Mouse (Mus musculus): ENCODE results near the gene Prkcb. TPM values are rescaled to one million over a fixed set of nuclear protein-coding genes. Genes with fewer than 3 reads are reported as not detected.

The Prkcb gene
- polyA plus RNA-seq, 1 experiment from 2014 or later, result 117 TPM

DNA sequence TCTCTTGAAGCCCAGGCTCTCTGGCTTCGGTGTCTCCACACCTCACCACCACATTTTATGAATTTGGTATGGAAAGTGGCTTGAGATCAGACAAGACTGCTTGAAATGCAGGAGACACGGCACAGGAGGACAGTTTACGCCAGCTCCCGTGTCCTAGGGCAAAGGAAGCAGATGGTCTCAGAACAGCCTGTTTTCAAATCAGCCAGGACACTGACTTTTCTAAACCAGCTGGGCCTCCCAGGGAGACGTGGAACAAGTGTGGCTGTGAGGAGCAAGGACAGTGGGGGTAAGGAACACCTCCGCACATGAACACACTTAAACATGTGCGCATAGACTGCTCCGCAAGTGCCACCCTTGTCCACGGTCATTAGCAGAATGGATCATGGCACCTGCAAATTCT lies 204.4 kb downstream of the Prkcb start:
- WGBS, result 70% methylated on average over 9 of the region's 9 CpGs
- H3K9me3 ChIP-seq, result no peaks in the 10 kb centered on the region
- no peaks in the 10 kb centered on the region for H3K36me3 ChIP-seq (replicated peaks)
- H3K4me1 ChIP-seq, result peaks cover 11% of the 10 kb centered on the region
- no peak overlapping the region for H3K4me2 ChIP-seq
- H3K27ac ChIP-seq, result no peak overlapping the region
- H3K4me3 ChIP-seq, result no peak overlapping the region
- no peaks in the 10 kb centered on the region; the same call in 1 of the 2 replicates for H3K27me3 ChIP-seq (replicated peaks)
- no peak for ATAC-seq (replicated peaks)
- no peak overlapping the region for H3K9ac ChIP-seq

DNA sequence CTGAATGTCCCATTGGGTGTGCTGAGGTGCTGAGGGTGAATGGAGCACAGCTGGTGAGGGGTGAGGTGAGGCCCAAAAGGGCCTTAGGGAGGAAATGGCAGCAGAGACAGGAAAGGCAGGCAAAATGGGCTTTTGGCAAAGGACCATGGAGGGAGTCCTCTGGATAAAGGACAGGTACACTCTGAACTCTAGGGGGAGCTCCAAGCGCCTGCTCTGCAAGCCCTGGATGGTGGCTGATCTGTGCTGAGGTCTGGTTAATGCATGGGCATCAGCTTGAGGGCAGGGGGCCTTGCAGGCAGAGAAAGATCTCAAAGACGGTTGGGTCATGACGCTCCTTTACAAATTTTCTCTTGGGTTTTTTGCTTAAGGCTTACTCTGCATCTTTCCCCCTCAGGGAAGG lies 205.5 kb downstream of the Prkcb start:
- Histone ChIP-seq H3K9me3 (no peaks in the 10 kb centered on the region), H3K9ac (no peak overlapping the region), H3K4me2 (no peak overlapping the region), H3K27ac (no peak overlapping the region), H3K4me1 (peaks cover 10% of the 10 kb centered on the region; the same call in 1 of the 2 replicates), H3K4me3 (no peak overlapping the region), H3K36me3 (replicated peaks) (no peaks in the 10 kb centered on the region), H3K27me3 (replicated peaks) (no peaks in the 10 kb centered on the region; the same call in 1 of the 2 replicates)
- WGBS, result 26% methylated on average over 3 of the region's 3 CpGs
- ATAC-seq (replicated peaks), result 0 out of 2 replicates have a peak, but pooled peaks have one; percentile 37

DNA sequence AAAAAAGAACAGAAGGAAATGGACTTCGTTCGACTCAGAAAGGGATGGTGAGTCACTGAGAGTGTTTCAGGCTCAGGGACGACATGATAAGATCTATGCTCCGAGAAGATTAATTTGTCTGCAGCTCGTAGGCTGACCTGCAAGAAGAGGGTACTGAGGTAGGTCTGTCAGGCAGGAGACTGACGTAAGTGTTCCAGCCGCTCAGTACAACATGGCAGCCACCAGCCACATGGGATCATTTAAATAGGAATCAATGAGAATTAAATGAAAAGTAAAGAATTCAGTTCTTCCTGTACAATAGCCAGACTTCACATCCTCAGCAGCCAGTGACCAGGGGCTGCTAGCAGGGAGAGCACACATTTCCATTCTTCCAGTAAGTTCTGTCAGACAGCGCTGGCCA lies 209.0 kb downstream of the Prkcb start:
- no peak for ATAC-seq (replicated peaks)
- Histone ChIP-seq H3K27me3 (replicated peaks) (no peaks in the 10 kb centered on the region; the same call in 1 of the 2 replicates), H3K4me2 (no peak overlapping the region), H3K4me1 (peaks cover 19% of the 10 kb centered on the region), H3K9ac (no peak overlapping the region), H3K9me3 (no peaks in the 10 kb centered on the region), H3K27ac (no peak overlapping the region), H3K4me3 (no peak overlapping the region), H3K36me3 (replicated peaks) (no peaks in the 10 kb centered on the region)
- WGBS, result 82% methylated on average over 8 of the region's 8 CpGs

DNA sequence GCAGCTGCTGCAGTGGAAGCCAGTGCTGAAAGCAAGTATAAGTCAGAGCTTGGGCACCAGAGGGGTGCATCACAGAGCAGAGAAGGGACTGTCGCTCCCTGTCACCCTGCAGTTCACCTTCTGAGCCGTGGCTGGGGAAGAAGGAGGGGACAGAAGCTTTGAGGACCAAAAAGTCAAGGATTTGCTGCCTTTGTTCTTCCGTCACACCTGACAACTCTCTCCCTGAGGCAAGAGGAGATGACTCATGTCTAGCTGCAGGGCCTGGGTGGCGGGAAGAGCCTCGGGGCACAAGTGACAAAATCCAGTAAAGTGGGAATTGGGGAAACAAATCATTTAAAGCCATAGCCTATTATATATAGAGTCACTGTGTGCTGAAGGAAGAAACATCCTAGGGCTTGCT lies 209.9 kb downstream of the Prkcb start:
- Histone ChIP-seq H3K9ac (no peak overlapping the region), H3K27me3 (replicated peaks) (no peaks in the 10 kb centered on the region; the same call in 1 of the 2 replicates), H3K9me3 (no peaks in the 10 kb centered on the region), H3K4me1 (peaks cover 12% of the 10 kb centered on the region), H3K36me3 (replicated peaks) (no peaks in the 10 kb centered on the region), H3K27ac (no peak overlapping the region), H3K4me2 (no peak overlapping the region), H3K4me3 (no peak overlapping the region)
- WGBS, result 51% methylated on average over 5 of the region's 5 CpGs
- no peak; the same call in 1 of the 2 replicates for ATAC-seq (replicated peaks)

DNA sequence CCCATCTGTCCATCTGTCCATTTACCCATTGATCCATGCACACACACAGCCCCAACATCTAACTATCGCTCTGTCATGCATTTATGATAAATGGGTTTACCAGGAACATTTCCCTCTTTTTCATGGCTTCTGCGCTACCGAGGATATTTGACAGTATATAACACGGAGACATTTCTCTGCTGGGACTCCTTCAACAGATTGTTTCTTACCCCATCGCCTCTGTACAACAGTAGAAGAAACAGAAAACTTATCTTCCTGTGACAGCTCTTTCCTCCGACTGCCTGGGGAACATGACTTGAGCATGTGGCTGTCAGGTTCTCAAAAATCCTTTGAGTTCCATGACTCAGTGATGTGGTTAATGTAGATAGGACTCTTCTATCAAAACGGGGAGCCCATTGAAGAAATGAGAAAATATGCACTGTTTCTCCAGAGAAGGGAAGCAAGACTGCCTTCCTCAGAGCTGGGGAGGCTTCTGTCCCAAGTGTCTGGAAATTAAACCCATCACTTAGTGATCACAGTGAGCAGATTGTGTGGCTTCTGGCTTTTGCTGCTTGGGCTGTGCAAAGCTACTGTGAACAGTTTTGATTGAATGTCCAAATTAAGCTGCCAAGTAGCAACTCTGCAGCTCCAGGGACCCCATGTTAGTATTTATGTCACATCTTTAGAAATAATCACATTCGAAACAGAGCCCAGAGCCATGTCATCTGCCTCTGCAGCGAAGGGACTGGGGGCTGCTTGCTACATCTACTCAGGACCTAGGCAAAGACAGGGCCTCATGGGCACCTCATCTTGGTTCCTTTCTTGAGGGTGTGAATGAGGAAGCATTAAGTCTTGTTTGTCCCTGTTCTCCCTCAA lies 211.4 kb downstream of the Prkcb start:
- Histone ChIP-seq H3K9me3 (no peaks in the 10 kb centered on the region), H3K27ac (no peak overlapping the region), H3K36me3 (replicated peaks) (no peaks in the 10 kb centered on the region), H3K4me2 (no peak overlapping the region), H3K4me3 (no peak overlapping the region), H3K9ac (no peak overlapping the region), H3K4me1 (peaks cover 12% of the 10 kb centered on the region), H3K27me3 (replicated peaks) (no peaks in the 10 kb centered on the region; the same call in 1 of the 2 replicates)
- 72% methylated on average over 9 of the region's 9 CpGs for WGBS
- ATAC-seq (replicated peaks), result no peak

DNA sequence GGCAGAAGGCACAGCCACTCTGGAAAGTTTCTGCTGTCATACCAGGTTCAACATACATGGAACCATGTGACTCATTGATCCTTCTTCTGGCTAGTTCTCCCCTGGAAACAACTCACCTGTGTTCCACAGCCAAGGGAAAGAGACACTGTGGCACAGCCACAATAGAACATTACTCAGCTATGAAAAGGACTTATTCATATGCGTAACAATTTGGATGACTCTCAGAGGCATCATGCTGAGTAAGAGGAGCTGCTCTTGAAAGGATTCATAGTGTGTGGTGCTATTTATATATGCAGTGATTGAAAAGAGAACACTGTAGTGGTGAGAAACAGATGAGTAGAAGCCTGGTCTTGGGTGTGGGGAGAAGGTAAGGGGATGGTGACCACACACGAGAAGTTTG lies 217.9 kb downstream of the Prkcb start:
- no peak for ATAC-seq (replicated peaks)
- H3K9ac ChIP-seq, result no peak overlapping the region
- 78% methylated on average over 2 of the region's 2 CpGs for WGBS

DNA sequence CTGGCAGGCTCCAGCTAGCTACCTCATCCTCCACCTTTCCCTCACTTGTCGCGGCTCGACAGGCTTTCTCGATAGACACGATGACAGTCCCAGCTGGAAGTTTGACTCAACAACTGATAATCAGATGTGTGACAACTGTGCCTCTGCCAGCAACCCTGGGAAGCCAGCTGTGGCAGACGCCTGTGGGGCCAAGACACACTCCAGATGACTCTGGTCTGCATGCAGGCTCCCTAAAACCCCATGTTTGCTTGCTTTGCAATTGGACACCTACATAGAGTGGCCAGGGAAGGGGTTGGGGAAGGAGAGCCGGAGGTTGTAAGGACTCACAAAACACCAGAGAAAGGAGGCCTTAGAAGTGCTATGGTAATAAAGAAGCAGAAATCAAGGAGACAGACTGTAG lies 221.4 kb downstream of the Prkcb start:
- no peaks in the 10 kb centered on the region for H3K36me3 ChIP-seq (replicated peaks)

More for the DNA sequence above, 217.9 kb downstream of the Prkcb start:
- H3K4me1 ChIP-seq, result no peaks in the 10 kb centered on the region
- H3K27me3 ChIP-seq (replicated peaks), result no peaks in the 10 kb centered on the region
- no peaks in the 10 kb centered on the region for H3K9me3 ChIP-seq
- H3K36me3 ChIP-seq (replicated peaks), result no peaks in the 10 kb centered on the region
- no peak overlapping the region for H3K4me2 ChIP-seq
- no peak overlapping the region for H3K4me3 ChIP-seq
- H3K27ac ChIP-seq, result no peak overlapping the region

DNA sequence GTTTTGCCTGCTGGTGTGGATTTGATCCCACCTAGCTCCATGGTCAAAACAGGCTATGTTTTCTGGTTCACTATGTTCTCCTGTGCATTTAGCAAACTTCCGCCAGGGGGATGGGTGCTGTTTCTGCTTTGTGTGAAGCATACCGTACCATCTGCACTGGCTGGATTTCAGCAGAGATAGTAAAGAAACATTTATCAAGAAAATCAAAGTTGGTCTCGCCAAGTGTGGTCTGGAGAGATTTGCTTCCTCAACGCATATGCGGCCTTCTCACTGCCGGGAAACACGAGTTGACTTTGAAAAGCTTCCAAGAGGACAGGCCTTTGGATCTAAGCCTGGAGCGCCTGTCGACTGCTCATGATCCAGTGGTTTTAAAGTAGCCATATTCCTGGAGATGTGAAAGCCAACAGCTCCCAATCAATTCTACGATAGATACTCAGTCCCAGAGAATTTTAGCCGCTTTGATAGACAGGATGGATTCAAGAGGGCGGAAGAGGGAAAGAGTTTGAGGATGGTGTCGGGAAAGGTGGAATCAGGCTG lies 223.9 kb downstream of the Prkcb start:
- Histone ChIP-seq H3K9me3 (no peaks in the 10 kb centered on the region), H3K4me1 (no peaks in the 10 kb centered on the region), H3K27me3 (replicated peaks) (no peaks in the 10 kb centered on the region), H3K9ac (no peak overlapping the region), H3K4me2 (no peak overlapping the region), H3K36me3 (replicated peaks) (no peaks in the 10 kb centered on the region), H3K4me3 (no peak overlapping the region), H3K27ac (no peak overlapping the region)
- WGBS, result 87% methylated on average over 13 of the region's 13 CpGs
- ATAC-seq (replicated peaks), result no peak

More for the DNA sequence above, 221.4 kb downstream of the Prkcb start:
- no peak overlapping the region for H3K9ac ChIP-seq
- H3K4me1 ChIP-seq, result no peaks in the 10 kb centered on the region
- 73% methylated on average over 7 of the region's 7 CpGs for WGBS
- H3K4me2 ChIP-seq, result no peak overlapping the region
- no peak for ATAC-seq (replicated peaks)
- no peak overlapping the region for H3K27ac ChIP-seq
- no peak overlapping the region for H3K4me3 ChIP-seq
- H3K27me3 ChIP-seq (replicated peaks), result no peaks in the 10 kb centered on the region
- H3K9me3 ChIP-seq, result no peaks in the 10 kb centered on the region

DNA sequence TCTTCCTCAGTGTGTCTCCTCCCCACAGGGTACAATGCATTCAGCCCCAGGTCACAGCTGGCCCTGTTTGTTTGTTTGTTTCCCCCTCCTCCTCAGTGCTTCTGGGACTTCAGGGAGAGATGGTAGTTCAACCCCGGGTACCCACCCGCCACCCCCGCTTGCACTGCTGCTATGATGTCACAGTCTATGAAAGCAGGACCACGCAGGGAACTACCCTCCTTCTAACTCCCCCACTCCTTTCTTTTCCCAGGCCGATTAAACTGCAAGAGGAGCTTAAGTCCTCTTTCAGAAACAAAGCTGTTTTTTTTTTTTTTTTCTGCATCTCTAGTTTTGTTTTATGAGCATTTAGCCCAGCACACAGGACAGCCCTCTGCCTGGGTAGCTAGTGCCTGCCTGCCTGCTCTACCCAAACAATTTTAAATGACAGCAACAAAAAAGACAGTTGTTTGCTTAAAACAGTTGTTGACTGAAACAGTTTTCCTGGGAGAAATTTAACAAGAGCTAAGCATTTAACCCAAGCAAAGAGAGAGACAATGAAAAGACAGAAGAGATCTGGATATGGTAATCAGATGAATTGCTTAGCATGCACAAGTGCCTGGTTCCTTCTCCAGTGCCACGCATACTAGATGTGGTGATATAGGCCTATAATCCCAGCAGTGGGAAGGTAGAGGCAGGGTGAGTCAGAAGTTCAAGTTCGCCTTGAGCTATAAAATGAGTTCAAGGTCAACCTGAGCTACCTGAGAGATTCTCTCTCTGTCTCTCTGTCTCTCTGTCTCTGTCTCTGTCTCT lies 232.5 kb downstream of the Prkcb start:
- H3K9me3 ChIP-seq, result no peaks in the 10 kb centered on the region
- 18% methylated on average over 7 of the region's 7 CpGs for WGBS
- H3K4me2 ChIP-seq, result no peak overlapping the region
- no peak for ATAC-seq (replicated peaks)
- peaks cover 12% of the 10 kb centered on the region for H3K4me1 ChIP-seq
- no peak overlapping the region for H3K27ac ChIP-seq
- no peaks in the 10 kb centered on the region for H3K36me3 ChIP-seq (replicated peaks)
- no peak overlapping the region for H3K4me3 ChIP-seq
- H3K27me3 ChIP-seq (replicated peaks), result no peaks in the 10 kb centered on the region
- no peak overlapping the region for H3K9ac ChIP-seq

DNA sequence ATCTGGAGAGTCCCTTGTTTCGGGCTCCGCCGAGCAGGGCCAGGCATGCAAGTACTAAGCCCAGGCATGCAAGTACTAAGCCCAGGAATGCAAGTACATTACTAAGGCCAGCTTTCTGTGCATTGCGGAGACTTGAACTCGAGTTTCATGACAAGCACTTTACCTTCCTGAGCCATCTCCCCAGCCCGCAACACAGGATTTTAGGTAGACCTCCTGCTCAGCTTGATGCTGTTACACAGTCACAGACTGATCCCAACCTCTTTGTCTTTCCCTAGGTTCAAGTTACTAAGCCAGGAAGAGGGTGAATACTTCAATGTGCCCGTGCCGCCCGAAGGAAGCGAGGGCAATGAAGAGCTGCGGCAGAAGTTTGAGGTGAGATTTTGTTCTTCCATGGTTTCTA lies 239.7 kb downstream of the Prkcb start:
- no peaks in the 10 kb centered on the region for H3K36me3 ChIP-seq (replicated peaks)
- no peak overlapping the region for H3K9ac ChIP-seq
- H3K27me3 ChIP-seq (replicated peaks), result no peaks in the 10 kb centered on the region
- H3K27ac ChIP-seq, result no peak overlapping the region
- H3K4me2 ChIP-seq, result no peak overlapping the region
- H3K9me3 ChIP-seq, result no peaks in the 10 kb centered on the region
- no peak for ATAC-seq (replicated peaks)
- H3K4me3 ChIP-seq, result no peak overlapping the region
- 91% methylated on average over 11 of the region's 11 CpGs for WGBS
- no peaks in the 10 kb centered on the region for H3K4me1 ChIP-seq

DNA sequence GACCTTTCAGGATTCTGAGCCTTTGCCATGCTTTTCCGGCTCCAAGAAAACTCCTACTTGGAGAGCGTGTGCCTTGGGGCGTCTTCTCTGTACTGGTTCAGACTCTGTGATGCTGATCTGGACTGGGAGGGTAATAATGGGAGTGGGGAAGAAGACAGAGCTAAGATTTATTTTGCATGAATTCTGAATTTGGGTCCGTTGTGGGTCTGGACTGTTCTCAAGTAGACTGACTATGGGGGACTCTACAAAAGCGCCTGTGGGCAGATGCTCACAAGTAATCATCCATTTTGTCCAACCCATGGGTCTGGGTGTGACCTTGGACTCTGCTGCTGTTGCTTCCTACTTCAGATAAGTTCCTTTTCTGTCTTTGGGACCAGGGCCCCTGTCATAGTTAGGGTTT lies 240.1 kb downstream of the Prkcb start:
- Histone ChIP-seq H3K27me3 (replicated peaks) (no peaks in the 10 kb centered on the region), H3K4me3 (no peak overlapping the region), H3K9me3 (no peaks in the 10 kb centered on the region), H3K4me2 (no peak overlapping the region), H3K27ac (no peak overlapping the region), H3K4me1 (no peaks in the 10 kb centered on the region), H3K36me3 (replicated peaks) (no peaks in the 10 kb centered on the region), H3K9ac (no peak overlapping the region)
- ATAC-seq (replicated peaks), result no peak
- WGBS, result 98% methylated on average over 5 of the region's 5 CpGs

DNA sequence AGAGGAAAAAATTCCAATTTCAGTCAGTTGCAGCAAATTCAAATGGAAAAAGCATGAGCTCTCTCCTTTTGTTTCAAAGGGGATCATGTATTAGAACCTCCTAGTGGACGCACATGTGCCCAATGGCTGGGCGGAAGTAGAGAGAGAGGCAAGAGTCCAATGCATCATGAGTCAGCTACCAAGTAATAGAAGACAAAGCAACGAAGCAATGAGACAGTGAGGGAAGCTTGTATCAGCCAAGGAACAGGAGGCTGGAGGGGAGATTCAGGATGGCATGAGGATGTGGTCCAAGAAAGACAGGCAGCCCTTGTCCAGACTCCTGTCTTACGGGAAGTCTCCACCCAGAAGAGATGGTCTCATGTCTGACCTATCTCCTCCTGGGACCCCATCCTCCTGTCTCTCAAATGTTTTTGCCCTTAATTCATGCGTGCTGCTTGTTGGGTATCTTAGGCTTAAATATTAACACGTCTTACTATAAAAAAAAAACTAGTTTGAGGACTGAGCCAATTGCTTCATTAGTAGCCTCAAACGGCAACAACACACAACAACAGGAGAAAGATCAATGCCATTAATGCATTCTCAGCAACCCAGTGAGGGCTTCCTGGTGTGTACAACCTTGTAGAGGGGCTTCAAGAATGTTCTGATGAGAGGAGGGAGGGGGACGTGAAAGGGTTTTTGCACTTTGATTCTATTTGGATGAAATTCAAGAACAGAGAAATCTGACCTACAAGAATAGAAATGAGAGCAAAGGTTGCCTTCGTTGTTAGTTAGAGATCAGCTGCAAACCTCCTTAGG lies 245.2 kb downstream of the Prkcb start:
- H3K9ac ChIP-seq, result no peak overlapping the region
- WGBS, result 91% methylated on average over 9 of the region's 9 CpGs
- no peaks in the 10 kb centered on the region for H3K4me1 ChIP-seq
- H3K27ac ChIP-seq, result no peak overlapping the region
- no peak for ATAC-seq (replicated peaks)
- no peak overlapping the region for H3K4me2 ChIP-seq
- H3K4me3 ChIP-seq, result no peak overlapping the region
- no peaks in the 10 kb centered on the region for H3K9me3 ChIP-seq
- H3K27me3 ChIP-seq (replicated peaks), result no peaks in the 10 kb centered on the region
- H3K36me3 ChIP-seq (replicated peaks), result no peaks in the 10 kb centered on the region

Measured in midbrain, embryonic 15.5 days (tissue).